Mouse (Mus musculus) embryonic facial prominence, embryonic 14.5 days (tissue): ENCODE results near the gene Eef1akmt2. TPM values are rescaled to one million over a fixed set of nuclear protein-coding genes. Genes with fewer than 3 reads are reported as not detected.

ENCODE experiments used
- ATAC-seq: fragments of 200-750 bp; cut with Nextera tagmentation; 2 replicates; pipeline ENCODE4 v1.8.0; 2017; ENCODE audit warnings: low read depth, moderate number of reproducible peaks, moderate TSS enrichment
- DNase-seq: peaks from one replicate; pipeline ENCODE4 v3.0.0-alpha.2; 2015; ENCODE audit warnings: low spot score
- H3K27ac ChIP-seq: fragments of 300-500 bp; sonication (generic); replicated peaks from 2 replicates; pipeline ENCODE4 v1.5.1; 2014; ENCODE audit warnings: low read depth, mild to moderate bottlenecking, low read length, moderate library complexity
- H3K27me3 ChIP-seq: fragments of 300-500 bp; sonication (generic); replicated peaks from 2 replicates; pipeline ENCODE4 v1.6.1; 2014; ENCODE audit warnings: low read length; ENCODE audit not compliant: control insufficient read depth, insufficient read depth
- H3K36me3 ChIP-seq: fragments of 300-500 bp; sonication (generic); 2 replicates; pipeline ENCODE4 v1.6.1; 2014; ENCODE audit warnings: low read length, mixed read lengths; ENCODE audit not compliant: control insufficient read depth, insufficient read depth
- H3K4me1 ChIP-seq: fragments of 300-500 bp; sonication (generic); 2 replicates; pipeline ENCODE4 v1.6.1; 2014; ENCODE audit warnings: antibody characterized with exemption, low read length; ENCODE audit not compliant: control insufficient read depth, insufficient read depth
- H3K4me2 ChIP-seq: fragments of 300-500 bp; sonication (generic); 2 replicates; pipeline ENCODE4 v1.6.1; 2014; ENCODE audit warnings: low read depth, mild to moderate bottlenecking, low read length, moderate library complexity, mixed read lengths
- H3K4me3 ChIP-seq: fragments of 300-500 bp; sonication (generic); 2 replicates; pipeline ENCODE4 v1.5.1; 2014; ENCODE audit warnings: low read depth, mild to moderate bottlenecking, low read length
- H3K9ac ChIP-seq: fragments of 300-500 bp; sonication (generic); 2 replicates; pipeline ENCODE4 v1.6.1; 2014; ENCODE audit warnings: low read depth, mild to moderate bottlenecking, low read length, moderate library complexity, mixed read lengths
- H3K9me3 ChIP-seq: fragments of 300-500 bp; sonication (generic); 2 replicates; pipeline ENCODE4 v1.6.1; 2016; ENCODE audit warnings: low read length; ENCODE audit not compliant: control insufficient read depth
- WGBS: fragments of 180-500 bp; shearing (Covaris S2); extraction: QIAGEN DNeasy Blood & Tissue Kit; methylation state at CpG from one replicate; pipeline ENCODE4 v1.1.7; 2014; 5-methylcytosine and 5-hydroxymethylcytosine counted together
- polyA plus RNA-seq: library from polyadenylated mRNA; unstranded; fragments of >200 nt; fragmentation: Nextera tagmentation; extraction: Ambion mirVana; gene quantifications from 2 replicates; pipeline ENCODE4 v1.2.1, GENCODE M21; 2014

Eef1akmt2 gene
- polyA plus RNA-seq, 1 experiment from 2014 or later = 58.5 TPM

GRCm38 (mm10) chr7:132817056-132817455, 35.4 kb downstream of the Eef1akmt2 start:
- ATAC-seq = no peak
- no peaks in the 10 kb centered on the region for H3K9me3 ChIP-seq
- no peak for DNase-seq
- H3K4me1 ChIP-seq = no peaks in the 10 kb centered on the region
- WGBS = 90% methylated on average over 6 of the region's 6 CpGs
- H3K4me3 ChIP-seq = no peak overlapping the region
- H3K4me2 ChIP-seq = no peak overlapping the region
- H3K27me3 ChIP-seq = no peaks in the 10 kb centered on the region
- H3K27ac ChIP-seq = no peak overlapping the region
- H3K9ac ChIP-seq = no peak overlapping the region
- H3K36me3 ChIP-seq = 0 out of 2 replicates have a peak, but pooled peaks cover 6% of the 10 kb centered on the region

GRCm38 (mm10) chr7:132816528-132816927, 35.9 kb downstream of the Eef1akmt2 start:
- Histone ChIP-seq H3K9ac (no peak overlapping the region), H3K36me3 (0 out of 2 replicates have a peak, but pooled peaks cover 6% of the 10 kb centered on the region), H3K9me3 (no peaks in the 10 kb centered on the region), H3K4me3 (no peak overlapping the region), H3K27me3 (no peaks in the 10 kb centered on the region), H3K4me2 (no peak overlapping the region), H3K4me1 (peaks cover 3% of the 10 kb centered on the region; the same call in 1 of the 2 replicates), H3K27ac (no peak overlapping the region)
- 74% methylated on average over 2 of the region's 2 CpGs for WGBS
- ATAC-seq (no peak), DNase-seq (no peak)

- Histone ChIP-seq H3K4me2 (no peak overlapping the region), H3K27me3 (no peaks in the 10 kb centered on the region), H3K36me3 (0 out of 2 replicates have a peak, but pooled peaks cover under 1% of the 10 kb centered on the region), H3K4me3 (no peak overlapping the region), H3K4me1 (peaks cover 14% of the 10 kb centered on the region), H3K9ac (no peak overlapping the region), H3K9me3 (no peaks in the 10 kb centered on the region), H3K27ac (no peak overlapping the region)
- ATAC-seq = no peak
- WGBS = 37% methylated on average over 5 of the region's 5 CpGs
- DNase-seq = no peak
Observed at GRCm38 (mm10) chr7:132815081-132815480, 37.4 kb downstream of the Eef1akmt2 start.

GRCm38 (mm10) chr7:132814089-132814450, 38.4 kb downstream of the Eef1akmt2 start:
- Histone ChIP-seq H3K4me2 (peak overlapping the region; percentile 84), H3K36me3 (no peaks in the 10 kb centered on the region), H3K9me3 (no peaks in the 10 kb centered on the region), H3K27me3 (no peaks in the 10 kb centered on the region), H3K9ac (peak overlapping the region; percentile 81), H3K4me1 (peaks cover 21% of the 10 kb centered on the region), H3K27ac (peak overlapping the region; percentile 88), H3K4me3 (peak overlapping the region; percentile 68)
- peak; percentile 5 for ATAC-seq
- WGBS = 0% methylated on average over 7 of the region's 7 CpGs
- DNase-seq = peak; percentile 56

GRCm38 (mm10) chr7:132813416-132814088, 38.9 kb downstream of the Eef1akmt2 start, which contains the start of gene Fam53b:
Gene Fam53b (minus strand): TSS chr7:132813886.
- H3K4me1 ChIP-seq = peaks cover 27% of the 10 kb centered on the region

GRCm38 (mm10) chr7:132812619-132813415, 39.7 kb downstream of the Eef1akmt2 start:
- H3K9ac ChIP-seq = peak overlapping the region; percentile 81
- H3K4me3 ChIP-seq = peak overlapping the region; percentile 68
- WGBS = under 1% methylated on average over 37 of the region's 59 CpGs
- H3K27ac ChIP-seq = peak overlapping the region; percentile 88
- peaks cover 34% of the 10 kb centered on the region for H3K4me1 ChIP-seq
- DNase-seq (peak; percentile 57), ATAC-seq (peak; percentile 23; the same call in 1 of the 2 replicates)
- peak overlapping the region; percentile 84 for H3K4me2 ChIP-seq
- H3K9me3 ChIP-seq = no peaks in the 10 kb centered on the region
- H3K36me3 ChIP-seq = no peaks in the 10 kb centered on the region
- no peaks in the 10 kb centered on the region for H3K27me3 ChIP-seq

More at GRCm38 (mm10) chr7:132813416-132814088, 38.9 kb downstream of the Eef1akmt2 start, which contains the start of gene Fam53b:
- peak within 1 kb of the TSS; percentile 68 for H3K4me3 ChIP-seq
- WGBS = under 1% methylated on average over 49 of the region's 85 CpGs
- H3K9ac ChIP-seq = peak within 1 kb of the TSS; percentile 81
- H3K36me3 ChIP-seq = no peaks in the 10 kb centered on the region
- peak within 1 kb of the TSS; percentile 88 for H3K27ac ChIP-seq
- H3K27me3 ChIP-seq = no peaks in the 10 kb centered on the region
- peak within 1 kb of the TSS; percentile 84 for H3K4me2 ChIP-seq
- H3K9me3 ChIP-seq = no peaks in the 10 kb centered on the region
- DNase-seq (peak; percentile 63), ATAC-seq (peak; percentile 63)

GRCm38 (mm10) chr7:132811716-132812618, 40.5 kb downstream of the Eef1akmt2 start:
- peaks cover 42% of the 10 kb centered on the region for H3K4me1 ChIP-seq
- 8% methylated on average over 23 of the region's 23 CpGs for WGBS
- H3K27me3 ChIP-seq = no peaks in the 10 kb centered on the region

GRCm38 (mm10) chr7:132810879-132811278, 41.6 kb downstream of the Eef1akmt2 start:
- peak overlapping the region; percentile 84 for H3K4me2 ChIP-seq
- H3K9ac ChIP-seq = no peak overlapping the region
- ATAC-seq (peak; percentile 9; the same call in 1 of the 2 replicates), DNase-seq (peak; percentile 88)
- H3K4me3 ChIP-seq = no peak overlapping the region
- H3K27ac ChIP-seq = no peak overlapping the region
- no peaks in the 10 kb centered on the region for H3K27me3 ChIP-seq
- 37% methylated on average over 1 of the region's 1 CpGs for WGBS
- H3K36me3 ChIP-seq = no peaks in the 10 kb centered on the region
- H3K9me3 ChIP-seq = no peaks in the 10 kb centered on the region
- peaks cover 45% of the 10 kb centered on the region for H3K4me1 ChIP-seq

More at GRCm38 (mm10) chr7:132811716-132812618, 40.5 kb downstream of the Eef1akmt2 start:
- H3K9ac ChIP-seq = peak overlapping the region; percentile 81
- peak; percentile 63 for DNase-seq
- H3K27ac ChIP-seq = peak overlapping the region; percentile 88
- H3K9me3 ChIP-seq = no peaks in the 10 kb centered on the region
- ATAC-seq = no peak
- H3K4me3 ChIP-seq = peak overlapping the region; percentile 68
- no peaks in the 10 kb centered on the region for H3K36me3 ChIP-seq
- peak overlapping the region; percentile 84 for H3K4me2 ChIP-seq
